8 mouse cellular contexts compared by ENCODE assay signal in the genomic region with DNA sequence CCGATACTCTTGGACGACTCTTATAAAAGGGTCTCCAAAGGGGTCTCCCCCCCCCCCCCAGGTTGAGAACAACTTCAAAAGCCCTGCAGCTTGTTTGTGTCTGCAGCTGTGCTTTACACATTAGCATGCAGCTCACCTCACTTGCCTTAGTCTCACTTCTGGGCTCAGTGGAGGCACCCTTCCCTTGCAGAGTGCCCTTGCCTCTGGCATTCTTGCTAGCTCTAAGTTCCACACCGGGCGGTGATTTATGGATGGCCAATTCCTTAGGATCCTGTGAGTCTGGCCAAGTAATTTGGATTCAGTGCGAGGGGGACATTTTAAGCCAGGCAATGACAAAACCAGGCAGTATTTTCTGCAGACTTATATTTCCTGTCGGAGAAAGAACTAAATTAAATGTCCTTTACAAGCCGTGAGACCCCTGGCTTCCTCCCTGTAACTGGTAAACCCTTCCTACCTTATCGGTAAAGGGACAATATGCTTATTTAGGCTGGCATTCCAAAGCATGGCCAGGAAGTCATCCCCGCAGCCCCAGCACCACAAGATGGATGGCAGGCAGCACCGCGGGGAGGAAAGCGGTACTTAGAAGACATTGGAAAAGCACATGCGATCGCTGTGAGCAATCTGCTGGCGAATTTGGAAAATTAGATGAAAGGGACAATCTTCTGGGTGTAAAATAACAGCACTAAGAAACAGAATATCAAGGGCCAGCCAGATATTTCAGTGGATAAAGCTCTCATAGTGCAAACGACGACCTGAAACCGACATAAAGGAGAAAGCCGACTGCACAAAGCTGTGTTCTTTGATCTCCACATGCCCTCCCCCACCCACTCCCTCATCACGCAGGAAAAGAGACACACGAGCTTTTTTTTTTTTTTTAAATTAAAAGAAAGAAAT. TPM values are rescaled to one million over a fixed set of nuclear protein-coding genes. Genes with fewer than 3 reads are reported as not detected.
DNase-seq lines count a peak whose midpoint lies in the region; ATAC-seq lines count a peak whose summit lies in the region.

No protein-coding gene starts in this region.

- intact Hi-C loops in heart, postnatal 36 days (cut with DNase I), result loop anchor here (2.0 to 5.0 kb wide), 2 partner anchors 39 to 106 kb away; partner anchors contain the start of gene Ddx3x

- peak overlapping the region; percentile 42 for H3K4me3 ChIP-seq in midbrain, embryonic 16.5 days (ENCODE audit: low read depth, low read length)

- H3K36me3 ChIP-seq in midbrain, embryonic 16.5 days (ENCODE audit: control insufficient read depth, insufficient read depth, low read length), result no peaks in the 10 kb centered on the region

- WGBS in midbrain, embryonic 16.5 days, result 13% methylated on average over 21 of the region's 21 CpGs

- ATAC-seq in midbrain, embryonic 16.5 days, result peak; percentile 34; the same call in 1 of the 2 replicates

- peak; percentile 39 for DNase-seq in adrenal gland, adult 2 months
- no peak for DNase-seq in adrenal gland, adult 8-10 months
- DNase-seq in MN1 (ENCODE audit: low spot score), result peak; percentile 25
- DNase-seq in embryo, embryonic 11 days, result peak; percentile 69
- DNase-seq in heart, postnatal 36 days, result peak; percentile 20 to 34
- DNase-seq in layer of hippocampus, postnatal 36 days, result peak; percentile 5 to 9
- DNase-seq in urinary bladder, postnatal 14 days (ENCODE audit: low spot score), result no peak

- H3K9me3 ChIP-seq in midbrain, embryonic 16.5 days (replicated peaks; ENCODE audit: control insufficient read depth, low read length, poor library complexity, severe bottlenecking), result no peaks in the 10 kb centered on the region

- H3K27me3 ChIP-seq in midbrain, embryonic 16.5 days (ENCODE audit: control insufficient read depth, insufficient read depth, low read depth, low read length), result peaks cover 2% of the 10 kb centered on the region; the same call in 1 of the 2 replicates

- peak overlapping the region; percentile 63 for H3K4me2 ChIP-seq in midbrain, embryonic 16.5 days (ENCODE audit: low read length)

- H3K9ac ChIP-seq in midbrain, embryonic 16.5 days (ENCODE audit: low read depth, low read length), result peak overlapping the region; percentile 66

- peaks cover 11% of the 10 kb centered on the region for H3K4me1 ChIP-seq in midbrain, embryonic 16.5 days (ENCODE audit: control insufficient read depth, insufficient read depth, low read length)

- H3K27ac ChIP-seq in midbrain, embryonic 16.5 days (ENCODE audit: low read length), result peak overlapping the region; percentile 90

RNA-seq across cellular contexts. Expression of gene Ddx3x, which starts 39.1 kb away (rescaled TPM):
- total RNA-seq in adrenal gland, adult 2 months (2021), result 100 to 1,000 TPM; 274 to 532 TPM
- polyA plus RNA-seq in adrenal gland, adult 2 months (2012; rRNA removed), result 8.2 and 12.0 TPM in 2 replicates
- 100 to 1,000 TPM; 290 to 412 (median 345) TPM for total RNA-seq in adrenal gland, adult 8-10 months (2022)
- 100 to 1,000 TPM; 112 to 209 TPM for total RNA-seq in heart, postnatal 36 days (2021)
- total RNA-seq in layer of hippocampus, postnatal 36 days (2021), result 100 to 1,000 TPM; 147 to 183 TPM
- polyA plus RNA-seq in midbrain, embryonic 16.5 days (2015; fragmentation: Nextera tagmentation; extraction: Ambion mirVana), result 97.9 and 106 TPM in 2 replicates

Comparison
In these comparisons a context has a peak if more than half of its experiments do, and no peak if none do; other contexts are left out.
1. DNase-seq: peak in adrenal gland, adult 2 months (single experiment), MN1 (single experiment), embryo, embryonic 11 days (single experiment), heart, postnatal 36 days (2 of 2) and layer of hippocampus, postnatal 36 days (2 of 2); none in adrenal gland, adult 8-10 months (single experiment) and urinary bladder, postnatal 14 days (single experiment).